Mouse (Mus musculus): ENCODE measurements at regions not wholly inside any gene's neighbourhood (a gene's known extent, or its start where the extent isn't known, plus 50 kb on each side); places are given as distances from the start of the nearest gene placed in this dataset.

- no peaks in the 10 kb centered on the region for H3K27me3 ChIP-seq (ENCODE audit: control insufficient read depth, insufficient read depth, low read length)
- no peaks in the 10 kb centered on the region for H3K9me3 ChIP-seq (replicated peaks; ENCODE audit: control insufficient read depth, low read length)
- no peak for ATAC-seq (replicated peaks; ENCODE audit: insufficient number of reproducible peaks, low FRiP score, low TSS enrichment)
- no peak overlapping the region for H3K27ac ChIP-seq (ENCODE audit: low read depth, low read length)
- no peak overlapping the region for H3K4me3 ChIP-seq (ENCODE audit: low read depth, low read length)
- H3K4me2 ChIP-seq, result no peak overlapping the region
- 83% methylated on average over 2 of the region's 2 CpGs for WGBS (ENCODE audit: insufficient replicate concordance)
- peaks cover 5% of the 10 kb centered on the region; the same call in 1 of the 2 replicates for H3K4me1 ChIP-seq (ENCODE audit: control insufficient read depth, insufficient read depth, low read length)
- H3K9ac ChIP-seq (ENCODE audit: low read depth, low read length), result no peak overlapping the region
- no peaks in the 10 kb centered on the region for H3K36me3 ChIP-seq (ENCODE audit: control insufficient read depth, insufficient read depth, low read length)
Observed at GRCm38 (mm10) chr10:17516068-17516467, 206.9 kb upstream of the Cited2 start.

GRCm38 (mm10) chr10:17518423-17519175 lies 204.4 kb upstream of the Cited2 start:
- ATAC-seq (replicated peaks; ENCODE audit: insufficient number of reproducible peaks, low FRiP score, low TSS enrichment), result no peak
- Histone ChIP-seq H3K36me3 (ENCODE audit: control insufficient read depth, insufficient read depth, low read length) (no peaks in the 10 kb centered on the region), H3K9ac (ENCODE audit: low read depth, low read length) (no peak overlapping the region), H3K27me3 (ENCODE audit: control insufficient read depth, insufficient read depth, low read length) (no peaks in the 10 kb centered on the region), H3K4me3 (ENCODE audit: low read depth, low read length) (no peak overlapping the region), H3K9me3 (replicated peaks; ENCODE audit: control insufficient read depth, low read length) (no peaks in the 10 kb centered on the region), H3K4me2 (no peak overlapping the region), H3K4me1 (ENCODE audit: control insufficient read depth, insufficient read depth, low read length) (no peaks in the 10 kb centered on the region), H3K27ac (ENCODE audit: low read depth, low read length) (no peak overlapping the region)
- 57% methylated on average over 9 of the region's 9 CpGs for WGBS (ENCODE audit: insufficient replicate concordance)

- Histone ChIP-seq H3K36me3 (ENCODE audit: control insufficient read depth, insufficient read depth, low read length) (no peaks in the 10 kb centered on the region), H3K4me1 (ENCODE audit: control insufficient read depth, insufficient read depth, low read length) (no peaks in the 10 kb centered on the region), H3K9me3 (replicated peaks; ENCODE audit: control insufficient read depth, low read length) (no peaks in the 10 kb centered on the region), H3K4me2 (no peak overlapping the region), H3K9ac (ENCODE audit: low read depth, low read length) (no peak overlapping the region), H3K4me3 (ENCODE audit: low read depth, low read length) (no peak overlapping the region), H3K27me3 (ENCODE audit: control insufficient read depth, insufficient read depth, low read length) (no peaks in the 10 kb centered on the region), H3K27ac (ENCODE audit: low read depth, low read length) (no peak overlapping the region)
- 45% methylated on average over 5 of the region's 5 CpGs for WGBS (ENCODE audit: insufficient replicate concordance)
- no peak for ATAC-seq (replicated peaks; ENCODE audit: insufficient number of reproducible peaks, low FRiP score, low TSS enrichment)
Observed at GRCm38 (mm10) chr10:17522026-17522541, 200.9 kb upstream of the Cited2 start.

GRCm38 (mm10) chr10:17523558-17524328 lies 199.3 kb upstream of the Cited2 start:
- Histone ChIP-seq H3K9me3 (replicated peaks; ENCODE audit: control insufficient read depth, low read length) (no peaks in the 10 kb centered on the region), H3K27ac (ENCODE audit: low read depth, low read length) (no peak overlapping the region), H3K4me1 (ENCODE audit: control insufficient read depth, insufficient read depth, low read length) (peaks cover 3% of the 10 kb centered on the region; the same call in 1 of the 2 replicates), H3K9ac (ENCODE audit: low read depth, low read length) (no peak overlapping the region), H3K4me2 (no peak overlapping the region), H3K4me3 (ENCODE audit: low read depth, low read length) (no peak overlapping the region), H3K36me3 (ENCODE audit: control insufficient read depth, insufficient read depth, low read length) (no peaks in the 10 kb centered on the region), H3K27me3 (ENCODE audit: control insufficient read depth, insufficient read depth, low read length) (no peaks in the 10 kb centered on the region)
- 62% methylated on average over 6 of the region's 6 CpGs for WGBS (ENCODE audit: insufficient replicate concordance)
- ATAC-seq (replicated peaks; ENCODE audit: insufficient number of reproducible peaks, low FRiP score, low TSS enrichment), result no peak

GRCm38 (mm10) chr10:17527151-17527737 lies 195.8 kb upstream of the Cited2 start:
- Histone ChIP-seq H3K9ac (ENCODE audit: low read depth, low read length) (no peak overlapping the region), H3K36me3 (ENCODE audit: control insufficient read depth, insufficient read depth, low read length) (no peaks in the 10 kb centered on the region), H3K4me1 (ENCODE audit: control insufficient read depth, insufficient read depth, low read length) (peaks cover 3% of the 10 kb centered on the region; the same call in 1 of the 2 replicates), H3K4me2 (no peak overlapping the region), H3K27ac (ENCODE audit: low read depth, low read length) (no peak overlapping the region), H3K9me3 (replicated peaks; ENCODE audit: control insufficient read depth, low read length) (no peaks in the 10 kb centered on the region), H3K4me3 (ENCODE audit: low read depth, low read length) (no peak overlapping the region), H3K27me3 (ENCODE audit: control insufficient read depth, insufficient read depth, low read length) (no peaks in the 10 kb centered on the region)
- no peak for ATAC-seq (replicated peaks; ENCODE audit: insufficient number of reproducible peaks, low FRiP score, low TSS enrichment)
- WGBS (ENCODE audit: insufficient replicate concordance), result 84% methylated on average over 4 of the region's 4 CpGs

GRCm38 (mm10) chr10:17528116-17528515 lies 194.9 kb upstream of the Cited2 start:
- no peak for ATAC-seq (replicated peaks; ENCODE audit: insufficient number of reproducible peaks, low FRiP score, low TSS enrichment)
- Histone ChIP-seq H3K4me2 (no peak overlapping the region), H3K9me3 (replicated peaks; ENCODE audit: control insufficient read depth, low read length) (no peaks in the 10 kb centered on the region), H3K36me3 (ENCODE audit: control insufficient read depth, insufficient read depth, low read length) (no peaks in the 10 kb centered on the region), H3K4me3 (ENCODE audit: low read depth, low read length) (no peak overlapping the region), H3K27me3 (ENCODE audit: control insufficient read depth, insufficient read depth, low read length) (no peaks in the 10 kb centered on the region), H3K27ac (ENCODE audit: low read depth, low read length) (no peak overlapping the region), H3K9ac (ENCODE audit: low read depth, low read length) (no peak overlapping the region), H3K4me1 (ENCODE audit: control insufficient read depth, insufficient read depth, low read length) (peaks cover 3% of the 10 kb centered on the region; the same call in 1 of the 2 replicates)
- 76% methylated on average over 2 of the region's 2 CpGs for WGBS (ENCODE audit: insufficient replicate concordance)

- H3K4me1 ChIP-seq (ENCODE audit: control insufficient read depth, insufficient read depth, low read length), result peaks cover 3% of the 10 kb centered on the region; the same call in 1 of the 2 replicates
- no peaks in the 10 kb centered on the region for H3K36me3 ChIP-seq (ENCODE audit: control insufficient read depth, insufficient read depth, low read length)
- no peak overlapping the region for H3K9ac ChIP-seq (ENCODE audit: low read depth, low read length)
- H3K9me3 ChIP-seq (replicated peaks; ENCODE audit: control insufficient read depth, low read length), result no peaks in the 10 kb centered on the region
- 87% methylated on average over 6 of the region's 6 CpGs for WGBS (ENCODE audit: insufficient replicate concordance)
- no peak for ATAC-seq (replicated peaks; ENCODE audit: insufficient number of reproducible peaks, low FRiP score, low TSS enrichment)
- H3K27me3 ChIP-seq (ENCODE audit: control insufficient read depth, insufficient read depth, low read length), result no peaks in the 10 kb centered on the region
- no peak overlapping the region for H3K4me2 ChIP-seq
- H3K27ac ChIP-seq (ENCODE audit: low read depth, low read length), result no peak overlapping the region
- no peak overlapping the region for H3K4me3 ChIP-seq (ENCODE audit: low read depth, low read length)
Observed at GRCm38 (mm10) chr10:17528846-17529245, 194.2 kb upstream of the Cited2 start.

GRCm38 (mm10) chr10:17529851-17530509 lies 193.0 kb upstream of the Cited2 start:
- H3K36me3 ChIP-seq (ENCODE audit: control insufficient read depth, insufficient read depth, low read length), result no peaks in the 10 kb centered on the region
- WGBS (ENCODE audit: insufficient replicate concordance), result 92% methylated on average over 4 of the region's 4 CpGs

More at GRCm38 (mm10) chr10:17529851-17530509, 193.0 kb upstream of the Cited2 start:
- H3K27ac ChIP-seq (ENCODE audit: low read depth, low read length), result no peak overlapping the region
- H3K4me1 ChIP-seq (ENCODE audit: control insufficient read depth, insufficient read depth, low read length), result peaks cover 3% of the 10 kb centered on the region; the same call in 1 of the 2 replicates
- no peak for ATAC-seq (replicated peaks; ENCODE audit: insufficient number of reproducible peaks, low FRiP score, low TSS enrichment)
- no peaks in the 10 kb centered on the region for H3K9me3 ChIP-seq (replicated peaks; ENCODE audit: control insufficient read depth, low read length)
- H3K4me2 ChIP-seq, result no peak overlapping the region
- no peaks in the 10 kb centered on the region for H3K27me3 ChIP-seq (ENCODE audit: control insufficient read depth, insufficient read depth, low read length)
- no peak overlapping the region for H3K4me3 ChIP-seq (ENCODE audit: low read depth, low read length)
- no peak overlapping the region for H3K9ac ChIP-seq (ENCODE audit: low read depth, low read length)
